In the genomic region with DNA sequence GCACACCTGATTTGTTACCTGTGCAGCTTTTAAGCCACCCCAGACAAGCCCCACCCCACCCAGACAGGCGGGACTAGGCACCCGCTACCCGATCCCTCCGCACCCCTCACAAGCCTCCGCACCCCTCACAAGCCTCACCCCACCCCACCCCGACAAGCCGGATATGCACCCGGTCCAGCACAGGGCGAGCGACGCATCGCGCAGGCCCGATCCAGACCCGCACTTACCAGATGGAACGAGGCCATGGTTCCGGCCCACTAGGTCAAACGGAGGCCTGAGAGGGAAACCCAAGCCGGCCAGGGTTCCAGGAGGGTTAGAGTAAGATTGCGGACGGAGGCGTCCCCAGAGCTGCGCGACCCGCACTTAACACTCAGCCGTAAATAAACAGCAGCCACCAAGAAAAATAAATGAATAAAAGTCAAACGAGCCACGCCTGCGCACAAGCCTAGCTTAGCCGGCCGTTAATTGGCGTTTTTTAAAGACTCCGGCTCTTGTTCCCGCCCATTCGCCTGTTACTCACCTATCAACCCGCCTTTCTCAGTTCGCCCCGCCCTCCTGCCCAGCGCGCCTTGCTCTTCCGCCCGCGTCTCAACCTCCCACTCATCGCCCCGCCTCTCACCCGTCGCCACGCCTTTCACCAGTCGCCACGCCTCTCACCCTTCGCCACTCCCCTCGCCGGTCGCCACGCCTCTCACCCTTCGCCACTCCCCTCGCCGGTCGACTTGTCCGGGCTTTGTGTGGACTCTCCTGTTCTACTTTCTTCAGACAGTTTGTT, we compare ENCODE assay signal across 8 mouse cellular contexts. TPM values are rescaled to one million over a fixed set of nuclear protein-coding genes. Genes with fewer than 3 reads are reported as not detected.
DNase-seq lines count a peak whose midpoint lies in the region; ATAC-seq and TF ChIP-seq lines count a peak whose summit lies in the region.

A gene (minus strand): TSS at position 483 of the 775 bp plus-strand sequence.

- no peaks in the 10 kb centered on the region for H3K9me3 ChIP-seq in hindbrain, postnatal 0 days (ENCODE audit: low read length)

- H3K4me2 ChIP-seq in hindbrain, postnatal 0 days (ENCODE audit: low read depth, low read length) = peak within 1 kb of the TSS; percentile 68

- H3K9ac ChIP-seq in hindbrain, postnatal 0 days (replicated peaks; ENCODE audit: low read length) = peak within 1 kb of the TSS; percentile 81

- H3K4me3 ChIP-seq in gastrocnemius, adult 2 months = peak within 1 kb of the TSS; percentile 97
- H3K4me3 ChIP-seq in hindbrain, postnatal 0 days (ENCODE audit: low read length) = peak within 1 kb of the TSS; percentile 91
- peak within 1 kb of the TSS; percentile 76 for H3K4me3 ChIP-seq in left cerebral cortex, adult 2 months

- H3K4me1 ChIP-seq in hindbrain, postnatal 0 days (ENCODE audit: insufficient read depth, low read length) = peaks cover 11% of the 10 kb centered on the region; the same call in 1 of the 2 replicates

- H3K27me3 ChIP-seq in hindbrain, postnatal 0 days (ENCODE audit: insufficient read depth, low read length) = no peaks in the 10 kb centered on the region

- peak; percentile 80 for ATAC-seq in common myeloid progenitor, adult 5-6 weeks (replicated peaks; ENCODE audit: low read depth, poor library complexity, severe bottlenecking)
- peak; percentile 97 for ATAC-seq in hindbrain, postnatal 0 days
- ATAC-seq in megakaryocyte, adult 5-6 weeks (ENCODE audit: poor library complexity, severe bottlenecking) = peak; percentile 81

- peak within 1 kb of the TSS; percentile 90 for H3K27ac ChIP-seq in gastrocnemius, adult 2 months
- H3K27ac ChIP-seq in hindbrain, postnatal 0 days = peak within 1 kb of the TSS; percentile 88
- peak within 1 kb of the TSS; percentile 85 for H3K27ac ChIP-seq in left cerebral cortex, adult 2 months

- no peak for TF ChIP-seq CTCF in gastrocnemius, adult 2 months (IDR thresholded peaks at IDR 0.05)
- no peak for TF ChIP-seq CTCF in hindbrain, postnatal 0 days (IDR thresholded peaks at IDR 0.05; ENCODE audit: low read depth)
- no peak for TF ChIP-seq CTCF in left cerebral cortex, adult 2 months (IDR thresholded peaks at IDR 0.05)

- intact Hi-C loops in gastrocnemius, adult 2 months (cut with DNase I) = no loop called here
- intact Hi-C loops in left cerebral cortex, adult 2 months (cut with DNase I) = loop anchor here (1.0 to 10.0 kb wide), 3 partner anchors 42 to 740 kb away; a partner anchor contains a TSS

- under 1% methylated on average over 59 of the region's 60 CpGs for WGBS in hindbrain, postnatal 0 days

- DNase-seq in ZHBTc4 (ENCODE audit: low read depth, low spot score) = peak; percentile 99
- DNase-seq in gastrocnemius, adult 2 months = peak; percentile 99
- peak; percentile 97 for DNase-seq in hindbrain, postnatal 0 days (ENCODE audit: low spot score)
- DNase-seq in left cerebral cortex, adult 2 months (ENCODE audit: extremely low spot score in 1 of 2, low spot score in 2 of 2) = peak; percentile 92 to 95
- DNase-seq in right cerebral cortex, adult 2 months (ENCODE audit: low spot score in 2 of 2) = peak; percentile 91 to 94
- DNase-seq in urinary bladder, postnatal 14 days (ENCODE audit: low spot score) = peak; percentile 99

- H3K36me3 ChIP-seq in hindbrain, postnatal 0 days (ENCODE audit: insufficient read depth, low read length) = no peaks in the 10 kb centered on the region

RNA-seq across cellular contexts. Expression of the gene that starts here (rescaled TPM):
- total RNA-seq in common myeloid progenitor, adult 5-6 weeks (2017) = 61.6 and 63.2 TPM in 2 replicates
- total RNA-seq in gastrocnemius, adult 2 months (2021) = 1 to 10 TPM; 3.0 to 5.4 TPM
- total RNA-seq in hindbrain, postnatal 0 days (2014; rRNA removed) = 17.8 and 18.2 TPM in 2 replicates
- 24.3 and 26.6 TPM in 2 replicates for polyA plus RNA-seq in hindbrain, postnatal 0 days (2015; fragmentation: Nextera tagmentation; extraction: Ambion mirVana)
- 10 to 100 TPM; 22.9 to 25.2 TPM for total RNA-seq in left cerebral cortex, adult 2 months (2021)
- 38.7 and 43.2 TPM in 2 replicates for total RNA-seq in megakaryocyte, adult 5-6 weeks (2015)
- 40.5 and 44.6 TPM in 2 replicates for total RNA-seq in megakaryocyte, adult 5-6 weeks (2017)

Comparison
In these comparisons a context has a peak if more than half of its experiments do, and no peak if none do; other contexts are left out.
1. Peak in every context shown above with its lines: DNase-seq, ATAC-seq, H3K4me3 ChIP-seq and H3K27ac ChIP-seq.